Mouse (Mus musculus) limb, embryonic 15.5 days (tissue): ENCODE data around the gene Gm4707. TPM values are rescaled to one million over a fixed set of nuclear protein-coding genes. Genes with fewer than 3 reads are reported as not detected.
A peak's percentile ranks its signal among the peaks of the same experiment; 100 is the strongest.
"Not testable (repeated sequence)": the region's sequence is repeated elsewhere in the genome, so short reads cannot be mapped to it uniquely, and the experiment has no call there.

Source experiments
- ATAC-seq: fragments of 200-750 bp; cut with Nextera tagmentation; 2 replicates; pipeline ENCODE4 v1.8.0; 2017; ENCODE audit warnings: low read depth, moderate TSS enrichment; ENCODE audit not compliant: insufficient number of reproducible peaks, low FRiP score, low TSS enrichment
- H3K27ac ChIP-seq: fragments of 300-500 bp; sonication (generic); 2 replicates; pipeline ENCODE4 v1.5.1; 2015; ENCODE audit warnings: moderate library complexity, mild to moderate bottlenecking, inconsistent platforms
- H3K27me3 ChIP-seq: fragments of 300-500 bp; sonication (generic); 2 replicates; pipeline ENCODE4 v1.6.1; 2015; ENCODE audit warnings: inconsistent platforms
- H3K36me3 ChIP-seq: fragments of 300-500 bp; sonication (generic); 2 replicates; pipeline ENCODE4 v1.6.1; 2015; ENCODE audit warnings: inconsistent platforms
- H3K4me1 ChIP-seq: fragments of 300-500 bp; sonication (generic); 2 replicates; pipeline ENCODE4 v1.6.1; 2015; ENCODE audit warnings: inconsistent platforms
- H3K4me2 ChIP-seq: fragments of 300-500 bp; sonication (generic); 2 replicates; pipeline ENCODE4 v1.6.1; 2015; ENCODE audit warnings: mild to moderate bottlenecking, inconsistent platforms
- H3K4me3 ChIP-seq: fragments of 300-500 bp; sonication (generic); 2 replicates; pipeline ENCODE4 v1.5.1; 2015; ENCODE audit warnings: mild to moderate bottlenecking, inconsistent platforms
- H3K9ac ChIP-seq: fragments of 300-500 bp; sonication (generic); 2 replicates; pipeline ENCODE4 v1.6.1; 2015; ENCODE audit warnings: inconsistent platforms
- H3K9me3 ChIP-seq: fragments of 300-500 bp; sonication (generic); 2 replicates; pipeline ENCODE4 v1.6.1; 2016; ENCODE audit warnings: inconsistent platforms
- WGBS: fragments of 180-500 bp; shearing (Covaris S2); methylation state at CpG from one replicate; pipeline ENCODE4 v1.1.7; 2015; 5-methylcytosine and 5-hydroxymethylcytosine counted together
- polyA plus RNA-seq: library from polyadenylated mRNA; unstranded; fragments of >200 nt; fragmentation: Nextera tagmentation; extraction: Ambion mirVana; gene quantifications from 2 replicates; pipeline ENCODE4 v1.2.1, GENCODE M21; 2015

Gene Gm4707
- polyA plus RNA-seq, 1 experiment from 2014 or later, result 2.3 TPM

DNA sequence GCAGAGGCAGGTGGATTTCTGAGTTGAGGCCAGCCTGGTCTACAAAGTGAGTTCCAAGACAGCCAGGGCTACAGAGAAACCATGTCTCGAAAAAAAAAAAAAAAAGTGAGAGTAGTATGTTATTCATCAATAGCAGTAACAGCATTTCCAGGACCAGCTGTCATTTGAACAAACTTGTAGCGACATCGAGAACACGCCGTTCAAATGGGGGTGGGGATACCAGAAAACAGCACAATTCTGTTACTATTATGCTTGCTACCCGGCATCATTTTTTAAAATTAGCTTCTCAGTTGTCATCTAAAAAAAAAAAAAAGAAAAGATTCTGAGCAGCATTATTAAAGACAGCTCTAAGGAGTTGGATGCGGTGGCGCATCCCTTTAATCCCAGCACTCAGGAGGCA is 17.8 kb upstream of the Gm4707 start:
- H3K4me2 ChIP-seq, result no peak overlapping the region
- H3K27ac ChIP-seq, result no peak overlapping the region
- no peak for ATAC-seq
- no peak overlapping the region for H3K4me3 ChIP-seq
- peaks cover 10% of the 10 kb centered on the region for H3K4me1 ChIP-seq
- 96% methylated on average over 8 of the region's 8 CpGs for WGBS
- no peaks in the 10 kb centered on the region for H3K36me3 ChIP-seq
- no peak overlapping the region for H3K9ac ChIP-seq
- H3K27me3 ChIP-seq, result no peaks in the 10 kb centered on the region
- no peaks in the 10 kb centered on the region for H3K9me3 ChIP-seq

DNA sequence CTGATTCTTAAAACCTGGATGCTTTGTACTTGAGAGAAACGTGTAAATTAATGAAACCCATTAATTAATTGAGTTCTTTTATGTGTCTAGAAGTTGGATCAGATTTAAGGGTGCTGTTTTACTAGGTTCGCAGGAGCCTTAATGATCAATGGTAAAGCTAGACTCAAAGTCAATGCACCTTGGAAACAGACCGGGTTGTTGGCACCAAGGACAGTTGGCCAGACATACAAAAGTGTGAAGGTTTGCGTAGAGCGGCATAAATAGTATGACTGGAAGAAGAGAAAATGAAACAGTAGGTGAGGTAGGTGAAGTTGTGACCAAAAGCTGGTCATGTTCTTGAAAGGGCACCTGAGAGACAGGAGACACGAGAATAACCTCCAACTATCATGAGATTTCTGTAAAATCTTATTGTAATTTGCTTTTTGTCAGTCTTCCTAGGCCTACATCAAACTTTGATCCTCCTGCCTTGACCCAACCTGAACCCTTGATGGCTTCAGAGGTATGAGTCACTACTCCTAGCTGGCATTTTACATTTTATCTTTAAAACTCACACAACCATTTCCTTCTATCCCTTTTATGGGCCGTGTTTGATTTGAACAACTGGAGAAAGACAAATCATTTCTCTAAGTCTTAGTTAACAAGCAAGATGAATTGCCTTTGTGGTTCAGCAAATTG is 16.8 kb upstream of the Gm4707 start:
- Histone ChIP-seq H3K4me3 (peak overlapping the region; percentile 94), H3K9ac (no peak overlapping the region; the same call in 1 of the 2 replicates), H3K27me3 (no peaks in the 10 kb centered on the region), H3K9me3 (no peaks in the 10 kb centered on the region), H3K4me1 (peaks cover 10% of the 10 kb centered on the region), H3K4me2 (peak overlapping the region; percentile 56), H3K36me3 (no peaks in the 10 kb centered on the region), H3K27ac (peak overlapping the region; percentile 99; the same call in 1 of the 2 replicates)
- no peak for ATAC-seq
- WGBS, result 61% methylated on average over 7 of the region's 7 CpGs

DNA sequence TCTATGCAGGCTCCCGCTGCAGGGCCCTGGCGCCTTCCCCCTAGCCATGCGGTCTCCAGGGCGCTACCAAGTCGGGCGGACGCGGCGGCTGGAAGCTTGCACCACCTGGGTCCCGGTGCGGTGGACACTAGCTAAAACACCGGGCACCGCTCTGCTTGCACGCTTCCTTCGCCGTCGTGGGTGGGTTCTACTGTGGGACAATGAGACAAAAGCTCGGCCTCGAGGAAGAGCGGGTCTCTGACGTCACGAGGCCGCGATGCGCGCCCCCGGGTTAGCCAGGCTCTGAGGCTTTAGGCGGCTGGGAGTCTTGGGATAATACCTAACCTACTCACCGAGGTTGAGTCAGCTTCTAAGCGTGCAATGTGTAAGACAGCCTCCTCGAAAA is 16.0 kb upstream of the Gm4707 start:
- Histone ChIP-seq H3K27me3 (no peaks in the 10 kb centered on the region), H3K36me3 (no peaks in the 10 kb centered on the region), H3K4me2 (peak overlapping the region; percentile 56), H3K9ac (peak overlapping the region; percentile 91), H3K4me1 (peaks cover 10% of the 10 kb centered on the region), H3K9me3 (no peaks in the 10 kb centered on the region), H3K27ac (peak overlapping the region; percentile 99), H3K4me3 (peak overlapping the region; percentile 94)
- under 1% methylated on average over 31 of the region's 31 CpGs for WGBS
- peak; percentile 71 for ATAC-seq

DNA sequence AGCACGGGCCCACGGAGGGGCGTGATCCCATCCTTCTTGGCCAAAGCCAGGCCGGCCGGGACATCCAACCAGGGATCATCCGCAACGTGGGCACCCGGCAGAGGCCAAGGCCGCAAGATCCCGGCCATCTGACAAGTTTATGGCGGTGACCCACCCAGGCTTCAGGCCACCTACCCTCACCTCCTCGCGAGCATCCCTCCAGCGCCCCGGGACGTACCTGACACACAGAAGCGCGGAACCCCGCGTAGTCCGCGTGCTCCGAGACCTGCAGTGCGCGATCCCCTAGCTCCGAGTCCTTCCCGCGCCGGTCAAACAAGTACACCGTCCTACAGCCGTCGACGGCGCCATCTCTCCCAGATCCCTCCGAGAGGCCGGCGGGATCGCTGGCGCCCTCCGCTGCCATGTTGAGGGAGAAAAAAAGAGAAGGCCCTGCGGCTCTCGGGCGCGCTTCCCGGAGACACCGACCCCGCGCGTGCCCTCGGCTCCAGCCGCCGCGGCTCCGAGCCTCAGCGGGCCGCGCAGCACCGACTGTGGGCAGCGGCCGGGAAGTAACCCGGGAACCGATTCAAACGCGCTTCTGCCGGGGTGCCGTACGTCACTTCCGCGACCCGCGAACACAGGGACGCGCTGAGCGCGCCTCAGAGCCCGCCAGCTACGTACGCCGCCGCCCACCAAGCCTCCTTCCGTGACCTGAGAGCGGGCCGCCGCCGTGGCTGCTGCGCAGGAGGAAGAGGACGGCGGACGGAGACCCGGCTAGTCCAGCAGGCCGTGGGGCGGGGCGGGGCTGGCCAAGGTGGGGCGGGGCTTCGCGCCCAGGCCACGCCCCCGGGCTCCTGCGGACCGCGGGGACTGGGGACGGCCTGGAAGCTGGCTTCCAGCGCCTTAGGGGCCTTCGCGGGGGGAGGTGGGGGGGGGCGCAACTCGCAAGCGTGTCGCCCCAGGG is 15.3 kb upstream of the Gm4707 start, which contains the start of gene Smchd1:
TSS of gene Smchd1 (minus strand) at position 582 of the 943 bp plus-strand sequence.
- Histone ChIP-seq H3K4me3 (peak within 1 kb of the TSS; percentile 94), H3K9ac (peak within 1 kb of the TSS; percentile 91), H3K27me3 (no peaks in the 10 kb centered on the region), H3K4me2 (peak within 1 kb of the TSS; percentile 72), H3K27ac (peak within 1 kb of the TSS; percentile 99), H3K4me1 (peaks cover 10% of the 10 kb centered on the region), H3K9me3 (no peaks in the 10 kb centered on the region), H3K36me3 (no peaks in the 10 kb centered on the region)
- WGBS, result under 1% methylated on average over 105 of the region's 109 CpGs
- peak; percentile 98 for ATAC-seq

DNA sequence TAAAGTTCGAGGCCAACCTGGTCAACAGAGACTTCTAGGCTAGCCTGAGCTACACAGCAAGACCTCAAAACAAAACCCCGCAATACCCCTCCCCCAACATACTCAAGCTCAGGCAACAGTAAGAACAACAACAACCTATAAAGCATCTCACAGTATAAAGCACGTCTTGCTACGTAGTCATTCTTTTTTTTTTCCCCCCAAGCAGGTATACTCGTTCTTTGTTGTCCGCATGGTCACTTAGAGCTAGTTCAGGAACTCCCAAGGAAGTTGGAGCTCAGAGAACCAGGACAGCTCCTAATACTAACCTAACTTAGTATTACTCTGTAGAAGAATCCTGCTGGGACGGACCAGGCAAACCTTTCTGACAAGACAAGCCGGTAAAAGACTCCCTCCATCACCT is 14.4 kb upstream of the Gm4707 start:
- ATAC-seq, result no peak
- Histone ChIP-seq H3K27me3 (no peaks in the 10 kb centered on the region), H3K9me3 (no peaks in the 10 kb centered on the region), H3K27ac (no peak overlapping the region), H3K4me1 (peaks cover 10% of the 10 kb centered on the region), H3K4me2 (peak overlapping the region; percentile 72), H3K9ac (peak overlapping the region; percentile 91), H3K4me3 (peak overlapping the region; percentile 94), H3K36me3 (no peaks in the 10 kb centered on the region)
- WGBS, result 16% methylated on average over 8 of the region's 8 CpGs

DNA sequence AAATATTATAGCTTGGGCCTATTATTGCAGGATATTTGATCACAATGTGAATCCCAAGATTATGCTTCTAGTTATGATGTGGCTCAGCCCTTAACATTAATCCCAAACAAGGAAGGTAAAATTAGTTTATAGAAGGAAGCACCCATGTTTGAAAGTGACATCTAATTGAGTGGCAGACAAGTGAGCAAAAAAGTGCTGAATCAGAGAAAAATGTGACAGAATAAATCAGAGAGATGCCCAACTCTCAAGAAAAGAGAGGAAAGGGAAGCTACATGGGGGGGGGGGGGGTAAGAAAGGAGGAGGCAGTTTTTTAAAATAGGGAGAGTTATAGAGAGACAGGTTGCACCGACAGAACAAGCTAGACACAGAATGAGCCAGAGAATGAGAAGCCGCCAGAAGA is 11.5 kb upstream of the Gm4707 start:
- Histone ChIP-seq H3K36me3 (no peaks in the 10 kb centered on the region), H3K27ac (no peak overlapping the region), H3K9me3 (no peaks in the 10 kb centered on the region), H3K27me3 (no peaks in the 10 kb centered on the region), H3K4me3 (no peak overlapping the region), H3K4me1 (peaks cover 10% of the 10 kb centered on the region), H3K4me2 (no peak overlapping the region), H3K9ac (no peak overlapping the region)
- WGBS, result 75% methylated on average over 2 of the region's 2 CpGs
- ATAC-seq, result no peak

DNA sequence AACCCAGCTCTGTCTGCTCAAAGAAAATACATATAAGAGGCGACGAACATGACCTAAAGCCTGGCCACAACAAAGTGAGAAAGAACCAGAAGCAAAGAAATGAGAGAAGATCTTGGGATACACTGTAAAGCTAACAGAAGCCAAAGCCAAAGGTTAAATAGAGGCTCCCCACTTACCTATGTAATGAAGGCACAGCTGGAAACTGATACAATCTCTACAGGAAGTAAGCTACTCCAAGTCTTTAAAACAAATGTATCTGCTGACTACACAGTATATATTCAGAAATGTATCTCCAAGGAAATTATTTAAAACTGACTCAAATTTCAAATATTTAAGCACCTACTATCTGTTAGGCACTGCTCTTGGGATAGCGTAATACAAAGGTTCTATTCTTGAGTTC is 594 bp upstream of the Gm4707 start:
- WGBS, result 94% methylated on average over 3 of the region's 3 CpGs

DNA sequence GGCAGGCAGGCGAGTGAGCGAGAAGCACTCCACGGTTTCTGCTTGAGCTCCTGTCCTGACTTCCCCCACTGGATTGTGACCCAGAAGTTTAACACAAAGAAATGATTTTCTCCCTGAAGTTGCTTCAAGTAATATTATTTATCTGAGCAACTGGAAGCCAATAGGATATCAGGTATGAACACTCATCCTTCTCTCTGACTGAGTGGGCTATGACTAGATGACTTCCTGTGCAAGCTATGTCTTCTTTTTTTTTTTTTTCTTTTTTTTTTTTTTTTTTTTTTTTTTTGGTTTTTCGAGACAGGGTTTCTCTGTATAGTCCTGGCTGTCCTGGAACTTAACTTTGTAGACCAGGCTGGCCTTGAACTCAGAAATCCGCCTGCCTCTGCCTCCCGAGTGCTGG is 2.4 kb downstream of the Gm4707 start:
- H3K4me3 ChIP-seq, H3K27me3 ChIP-seq, H3K4me2 ChIP-seq, H3K27ac ChIP-seq, H3K4me1 ChIP-seq, ATAC-seq, H3K9me3 ChIP-seq, H3K9ac ChIP-seq: not testable (repeated sequence)
- H3K36me3 ChIP-seq, result peaks cover 53% of the 10 kb centered on the region
- WGBS, result 92% methylated on average over 6 of the region's 6 CpGs

More for the DNA sequence above, 594 bp upstream of the Gm4707 start:
- Histone ChIP-seq H3K27me3 (no peaks in the 10 kb centered on the region), H3K4me2 (no peak overlapping the region), H3K4me1 (no peaks in the 10 kb centered on the region), H3K9ac (no peak overlapping the region), H3K36me3 (peaks cover 48% of the 10 kb centered on the region), H3K4me3 (no peak overlapping the region), H3K27ac (no peak overlapping the region), H3K9me3 (no peaks in the 10 kb centered on the region)
- ATAC-seq, result no peak

DNA sequence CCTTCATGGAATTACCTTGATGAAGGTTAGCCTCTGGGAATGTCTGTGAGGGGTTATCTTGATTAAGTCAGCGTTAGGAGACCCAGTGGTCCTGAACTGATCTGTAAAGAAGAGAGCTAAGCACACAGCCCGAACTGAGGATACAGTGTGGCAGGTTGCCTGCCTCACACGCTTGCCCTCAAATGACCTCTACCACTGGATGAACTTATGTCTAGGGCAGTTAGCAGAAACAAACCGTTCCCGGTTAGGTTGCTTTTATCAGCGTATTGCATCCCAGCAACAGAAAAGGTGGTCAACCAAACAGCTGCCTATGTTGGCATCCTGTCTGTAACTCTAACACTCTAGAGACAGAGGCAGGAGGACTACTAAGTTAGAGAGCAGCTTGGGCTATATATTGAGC is 14.5 kb downstream of the Gm4707 start:
- H3K9me3 ChIP-seq, result no peaks in the 10 kb centered on the region
- no peak overlapping the region for H3K4me2 ChIP-seq
- H3K27me3 ChIP-seq, result no peaks in the 10 kb centered on the region
- H3K4me1 ChIP-seq, result no peaks in the 10 kb centered on the region
- no peak overlapping the region for H3K9ac ChIP-seq
- H3K36me3 ChIP-seq, result peaks cover 41% of the 10 kb centered on the region
- 96% methylated on average over 6 of the region's 6 CpGs for WGBS
- H3K4me3 ChIP-seq, result no peak overlapping the region
- no peak overlapping the region for H3K27ac ChIP-seq
- no peak for ATAC-seq

DNA sequence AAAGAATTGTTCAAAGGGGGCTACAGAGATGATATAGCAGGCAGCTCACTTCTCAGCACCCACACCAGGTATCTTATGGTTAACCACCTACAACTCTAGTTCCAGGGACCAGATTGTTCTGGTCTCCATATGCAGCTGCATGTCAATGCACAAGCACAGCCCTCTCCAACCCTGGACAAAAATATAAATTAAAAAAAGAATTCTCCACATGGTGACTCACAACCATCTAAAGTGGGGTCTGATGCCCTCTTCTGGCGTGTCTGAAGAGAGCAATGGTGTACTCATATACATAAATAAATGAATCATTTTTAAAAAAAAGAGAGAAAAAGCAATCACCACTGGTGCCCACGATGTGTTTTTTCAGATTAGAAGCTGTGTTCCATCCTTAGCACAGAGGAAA is 15.0 kb downstream of the Gm4707 start:
- WGBS, result 83% methylated on average over 2 of the region's 2 CpGs
- Histone ChIP-seq H3K36me3 (peaks cover 41% of the 10 kb centered on the region), H3K4me1 (no peaks in the 10 kb centered on the region)

DNA sequence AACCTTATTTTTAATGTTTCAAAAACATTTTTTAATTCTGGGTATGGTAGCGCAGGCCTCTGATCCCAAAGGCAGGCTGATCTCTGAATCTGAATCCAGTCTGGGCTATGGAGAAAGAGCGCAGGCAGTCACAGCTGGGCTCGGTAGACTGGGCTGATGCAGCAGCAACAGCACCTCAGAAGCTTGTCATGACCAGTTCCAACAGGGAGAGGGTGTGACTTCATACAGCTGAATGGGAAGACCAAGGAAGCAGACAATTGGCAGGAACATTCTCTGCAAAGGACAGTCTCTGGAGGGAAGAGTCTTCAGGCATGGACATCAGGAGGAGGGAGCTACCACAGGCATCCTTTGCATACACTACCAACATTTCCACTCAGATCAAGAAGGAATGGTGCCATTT is 15.6 kb downstream of the Gm4707 start:
- H3K9ac ChIP-seq, result no peak overlapping the region
- no peak overlapping the region for H3K4me3 ChIP-seq
- no peaks in the 10 kb centered on the region for H3K9me3 ChIP-seq
- no peak overlapping the region for H3K4me2 ChIP-seq
- ATAC-seq, result no peak
- H3K36me3 ChIP-seq, result peaks cover 41% of the 10 kb centered on the region
- H3K4me1 ChIP-seq, result no peaks in the 10 kb centered on the region
- no peaks in the 10 kb centered on the region for H3K27me3 ChIP-seq
- 88% methylated on average over 3 of the region's 3 CpGs for WGBS
- H3K27ac ChIP-seq, result no peak overlapping the region

More for the DNA sequence above, 15.0 kb downstream of the Gm4707 start:
- H3K4me3 ChIP-seq, result no peak overlapping the region
- no peak for ATAC-seq
- no peak overlapping the region for H3K27ac ChIP-seq
- no peaks in the 10 kb centered on the region for H3K9me3 ChIP-seq
- no peak overlapping the region for H3K9ac ChIP-seq
- no peak overlapping the region for H3K4me2 ChIP-seq
- no peaks in the 10 kb centered on the region for H3K27me3 ChIP-seq

DNA sequence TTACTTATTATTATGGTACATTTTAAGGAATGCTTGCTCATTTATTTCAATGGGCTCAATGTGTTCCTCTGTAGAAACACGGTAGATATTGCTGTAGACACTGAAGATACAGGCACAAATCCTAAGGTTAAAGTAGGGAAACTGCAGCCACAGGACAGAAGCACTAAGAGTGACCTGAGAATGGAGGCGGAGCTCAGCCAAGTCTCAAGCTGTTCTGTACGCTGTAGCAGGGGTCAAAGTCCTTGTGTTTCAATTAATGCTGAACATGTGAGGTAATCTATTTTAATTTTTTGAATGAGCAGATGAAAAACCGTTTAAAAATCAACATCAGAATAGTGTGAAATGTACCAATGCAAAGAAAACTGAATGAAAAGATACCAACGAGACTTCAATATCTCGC is 16.4 kb downstream of the Gm4707 start:
- Histone ChIP-seq H3K9me3 (no peaks in the 10 kb centered on the region), H3K27me3 (no peaks in the 10 kb centered on the region), H3K4me1 (no peaks in the 10 kb centered on the region), H3K36me3 (peaks cover 36% of the 10 kb centered on the region), H3K4me2 (no peak overlapping the region), H3K4me3 (no peak overlapping the region), H3K9ac (no peak overlapping the region), H3K27ac (no peak overlapping the region)
- ATAC-seq, result no peak
- 92% methylated on average over 6 of the region's 6 CpGs for WGBS
